Mouse (Mus musculus) stomach, embryonic 14.5 days (tissue): ENCODE data around the gene Rap2b. TPM values are rescaled to one million over a fixed set of nuclear protein-coding genes. Genes with fewer than 3 reads are reported as not detected.

ENCODE experiments used
- ATAC-seq: fragments of 200-750 bp; cut with Nextera tagmentation; 2 replicates; pipeline ENCODE4 v1.8.0; 2017; ENCODE audit warnings: low read depth, moderate TSS enrichment; ENCODE audit not compliant: insufficient number of reproducible peaks, insufficient read depth, low FRiP score
- H3K27ac ChIP-seq: fragments of 300-500 bp; sonication (generic); 2 replicates; pipeline ENCODE4 v1.5.1; 2014; ENCODE audit warnings: mild to moderate bottlenecking, low read length, moderate library complexity, mixed read lengths
- H3K27me3 ChIP-seq: fragments of 300-500 bp; sonication (generic); 2 replicates; pipeline ENCODE4 v1.6.1; 2014; ENCODE audit warnings: low read length, control low read depth, mixed read lengths; ENCODE audit not compliant: control insufficient read depth, insufficient read depth
- H3K36me3 ChIP-seq: fragments of 300-500 bp; sonication (generic); 2 replicates; pipeline ENCODE4 v1.6.1; 2014; ENCODE audit warnings: mild to moderate bottlenecking, control low read depth, low read length, moderate library complexity, mixed read lengths; ENCODE audit not compliant: control insufficient read depth, insufficient read depth
- H3K4me1 ChIP-seq: fragments of 300-500 bp; sonication (generic); 2 replicates; pipeline ENCODE4 v1.6.1; 2014; ENCODE audit warnings: low read length, control low read depth, mixed read lengths; ENCODE audit not compliant: control insufficient read depth, insufficient read depth
- H3K4me2 ChIP-seq: fragments of 300-500 bp; sonication (generic); replicated peaks from 2 replicates; pipeline ENCODE4 v1.6.1; 2014; ENCODE audit warnings: low read depth, low read length, control low read depth
- H3K4me3 ChIP-seq: fragments of 300-500 bp; sonication (generic); 2 replicates; pipeline ENCODE4 v1.5.1; 2014; ENCODE audit warnings: low read depth, low read length, control low read depth
- H3K9ac ChIP-seq: fragments of 300-500 bp; sonication (generic); replicated peaks from 2 replicates; pipeline ENCODE4 v1.6.1; 2014; ENCODE audit warnings: low read depth, mild to moderate bottlenecking, control low read depth, low read length, moderate library complexity, mixed read lengths
- H3K9me3 ChIP-seq: fragments of 300-500 bp; sonication (generic); 2 replicates; pipeline ENCODE4 v1.6.1; 2016; ENCODE audit warnings: low read depth, low read length, control low read depth; ENCODE audit not compliant: control insufficient read depth
- WGBS: fragments of 180-500 bp; shearing (Covaris S2); extraction: QIAGEN DNeasy Blood & Tissue Kit; methylation state at CpG from one replicate; pipeline ENCODE4 v1.1.7; 2014; 5-methylcytosine and 5-hydroxymethylcytosine counted together
- polyA plus RNA-seq: library from polyadenylated mRNA; unstranded; fragments of >200 nt; fragmentation: Nextera tagmentation; extraction: Ambion mirVana; gene quantifications from 2 replicates; pipeline ENCODE4 v1.2.1, GENCODE M21; 2014

The Rap2b gene
- polyA plus RNA-seq, 1 experiment from 2014 or later: 11.2 TPM

- H3K4me3 ChIP-seq: no peak overlapping the region
- WGBS: 62% methylated on average over 3 of the region's 3 CpGs
- H3K9ac ChIP-seq: no peak overlapping the region
- no peak overlapping the region for H3K27ac ChIP-seq
- H3K36me3 ChIP-seq: no peaks in the 10 kb centered on the region
- no peak for ATAC-seq
- H3K27me3 ChIP-seq: no peaks in the 10 kb centered on the region
- H3K4me1 ChIP-seq: no peaks in the 10 kb centered on the region
- H3K9me3 ChIP-seq: no peaks in the 10 kb centered on the region
- no peak overlapping the region for H3K4me2 ChIP-seq
Measured at GRCm38 (mm10) chr3:61393520-61393919, 32.1 kb downstream of the Rap2b start.

GRCm38 (mm10) chr3:61395382-61395781 is 33.9 kb downstream of the Rap2b start:
- 84% methylated on average over 3 of the region's 3 CpGs for WGBS
- ATAC-seq: no peak

GRCm38 (mm10) chr3:61396728-61397127 is 35.3 kb downstream of the Rap2b start:
- H3K9me3 ChIP-seq: no peaks in the 10 kb centered on the region
- H3K9ac ChIP-seq: no peak overlapping the region
- H3K4me3 ChIP-seq: no peak overlapping the region
- no peak overlapping the region for H3K4me2 ChIP-seq
- no peaks in the 10 kb centered on the region for H3K27me3 ChIP-seq
- no peaks in the 10 kb centered on the region for H3K36me3 ChIP-seq
- ATAC-seq: no peak
- H3K4me1 ChIP-seq: no peaks in the 10 kb centered on the region
- no peak overlapping the region for H3K27ac ChIP-seq
- WGBS: 78% methylated on average over 2 of the region's 2 CpGs

More at GRCm38 (mm10) chr3:61395382-61395781, 33.9 kb downstream of the Rap2b start:
- H3K9ac ChIP-seq: no peak overlapping the region
- no peak overlapping the region for H3K4me2 ChIP-seq
- H3K27ac ChIP-seq: no peak overlapping the region
- H3K27me3 ChIP-seq: no peaks in the 10 kb centered on the region
- no peaks in the 10 kb centered on the region for H3K36me3 ChIP-seq
- no peaks in the 10 kb centered on the region for H3K4me1 ChIP-seq
- no peak overlapping the region for H3K4me3 ChIP-seq
- no peaks in the 10 kb centered on the region for H3K9me3 ChIP-seq

GRCm38 (mm10) chr3:61400823-61401387 is 39.5 kb downstream of the Rap2b start:
- H3K4me1 ChIP-seq: no peaks in the 10 kb centered on the region
- 39% methylated on average over 1 of the region's 1 CpGs for WGBS

GRCm38 (mm10) chr3:61406921-61407320 is 45.5 kb downstream of the Rap2b start:
- Histone ChIP-seq H3K27me3 (no peaks in the 10 kb centered on the region), H3K27ac (no peak overlapping the region), H3K4me2 (no peak overlapping the region), H3K9me3 (no peaks in the 10 kb centered on the region), H3K9ac (no peak overlapping the region), H3K4me1 (no peaks in the 10 kb centered on the region), H3K36me3 (no peaks in the 10 kb centered on the region), H3K4me3 (no peak overlapping the region)
- no peak for ATAC-seq
- 82% methylated on average over 4 of the region's 4 CpGs for WGBS

More at GRCm38 (mm10) chr3:61400823-61401387, 39.5 kb downstream of the Rap2b start:
- Histone ChIP-seq H3K27me3 (no peaks in the 10 kb centered on the region), H3K27ac (no peak overlapping the region), H3K4me3 (no peak overlapping the region), H3K9ac (no peak overlapping the region), H3K9me3 (no peaks in the 10 kb centered on the region), H3K4me2 (no peak overlapping the region), H3K36me3 (no peaks in the 10 kb centered on the region)
- ATAC-seq: no peak

- no peak for ATAC-seq
- H3K4me2 ChIP-seq: no peak overlapping the region
- no peak overlapping the region for H3K9ac ChIP-seq
- H3K27ac ChIP-seq: no peak overlapping the region
- H3K9me3 ChIP-seq: no peaks in the 10 kb centered on the region
- H3K27me3 ChIP-seq: no peaks in the 10 kb centered on the region
- no peak overlapping the region for H3K4me3 ChIP-seq
- no peaks in the 10 kb centered on the region for H3K36me3 ChIP-seq
- WGBS: 72% methylated on average over 6 of the region's 6 CpGs
- H3K4me1 ChIP-seq: no peaks in the 10 kb centered on the region
Measured at GRCm38 (mm10) chr3:61409683-61410082, 48.2 kb downstream of the Rap2b start.

- ATAC-seq: no peak
- H3K27ac ChIP-seq: no peak overlapping the region
- H3K9me3 ChIP-seq: no peaks in the 10 kb centered on the region
- H3K36me3 ChIP-seq: no peaks in the 10 kb centered on the region
- no peak overlapping the region for H3K9ac ChIP-seq
- H3K4me1 ChIP-seq: no peaks in the 10 kb centered on the region
- H3K4me2 ChIP-seq: no peak overlapping the region
- no peaks in the 10 kb centered on the region for H3K27me3 ChIP-seq
- 80% methylated on average over 1 of the region's 1 CpGs for WGBS
- H3K4me3 ChIP-seq: no peak overlapping the region
Measured at GRCm38 (mm10) chr3:61415883-61416282, 54.4 kb downstream of the Rap2b start.

Other genes with a start within 250 kb of the Rap2b start
- gene B430305J03Rik, start 4.3 kb downstream of the Rap2b start, polyA plus RNA-seq: not detected in 2 replicates